Mouse (Mus musculus): ENCODE measurements around the gene Olfr102.

- TF ChIP-seq CTCF (IDR thresholded peaks at IDR 0.05) (no peak), POLR2A (IDR thresholded peaks at IDR 0.05; ENCODE audit: insufficient read depth, low read depth, low read length) (no peak)
Observed at GRCm38 (mm10) chr17:37275626-37276248, 41.1 kb downstream of the Olfr102 start.

Data from heart, adult 2 months (tissue).